Mouse (Mus musculus): ENCODE measurements at regions not wholly inside any gene's neighbourhood (a gene's known extent, or its start where the extent isn't known, plus 50 kb on each side); places are given as distances from the start of the nearest gene placed in this dataset.
A peak's percentile ranks its signal among the peaks of the same experiment; 100 is the strongest.

DNA sequence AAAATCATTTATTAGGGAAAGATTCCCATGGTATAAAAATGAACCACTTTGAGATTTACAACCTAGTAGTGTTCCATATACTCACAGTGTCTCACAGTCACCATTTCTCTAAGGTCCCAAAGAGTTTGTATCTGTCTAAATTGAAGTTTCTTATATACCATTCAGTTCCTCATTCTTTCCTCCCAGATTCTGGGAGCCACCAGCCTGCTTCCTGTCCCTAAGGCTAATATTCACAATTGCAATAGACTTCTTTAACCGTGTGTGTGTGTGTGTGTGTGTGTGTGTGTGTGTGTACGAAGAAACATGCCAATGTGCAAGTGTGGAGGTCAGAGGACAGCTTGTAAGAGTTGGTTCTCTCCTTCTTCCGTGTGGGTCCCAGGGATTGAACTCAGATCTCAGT, 124.1 kb upstream of the Rbm19 start:
- no peaks in the 10 kb centered on the region for H3K4me1 ChIP-seq (replicated peaks)
- no peak for ATAC-seq (ENCODE audit: low FRiP score)
- WGBS: 87% methylated on average over 3 of the region's 3 CpGs
- H3K4me3 ChIP-seq: no peak overlapping the region
- H3K9ac ChIP-seq: no peak overlapping the region
- H3K4me2 ChIP-seq: no peak overlapping the region
- 0 out of 2 replicates have a peak, but pooled peaks cover 6% of the 10 kb centered on the region for H3K27me3 ChIP-seq
- H3K27ac ChIP-seq: no peak overlapping the region
- H3K9me3 ChIP-seq: no peaks in the 10 kb centered on the region
- H3K36me3 ChIP-seq: no peaks in the 10 kb centered on the region

DNA sequence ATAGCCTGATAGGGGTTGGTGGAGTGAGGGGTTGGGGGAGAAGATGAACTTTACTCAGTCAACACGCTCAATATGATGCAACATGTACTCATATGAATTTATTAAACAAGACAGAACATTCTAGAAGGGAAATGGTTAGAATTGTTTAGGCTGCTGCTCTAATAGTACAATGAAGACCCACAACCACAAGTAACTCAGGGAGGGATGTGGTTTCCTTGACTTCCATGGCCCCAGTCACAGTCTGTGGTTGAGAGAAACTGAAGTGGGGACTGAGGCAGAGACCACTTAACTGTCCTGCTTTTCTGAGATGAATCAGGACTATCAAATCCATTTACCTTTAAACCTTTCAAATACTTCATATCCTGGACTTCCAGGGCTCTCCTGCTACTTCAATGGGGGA, 120.5 kb upstream of the Rbm19 start:
- no peaks in the 10 kb centered on the region for H3K4me1 ChIP-seq (replicated peaks)
- H3K9ac ChIP-seq: no peak overlapping the region
- no peak overlapping the region for H3K4me2 ChIP-seq
- 88% methylated on average over 1 of the region's 1 CpGs for WGBS
- H3K27ac ChIP-seq: no peak overlapping the region
- no peak for ATAC-seq (ENCODE audit: low FRiP score)
- H3K27me3 ChIP-seq: 0 out of 2 replicates have a peak, but pooled peaks cover 6% of the 10 kb centered on the region
- H3K36me3 ChIP-seq: no peaks in the 10 kb centered on the region
- H3K4me3 ChIP-seq: no peak overlapping the region
- H3K9me3 ChIP-seq: no peaks in the 10 kb centered on the region

DNA sequence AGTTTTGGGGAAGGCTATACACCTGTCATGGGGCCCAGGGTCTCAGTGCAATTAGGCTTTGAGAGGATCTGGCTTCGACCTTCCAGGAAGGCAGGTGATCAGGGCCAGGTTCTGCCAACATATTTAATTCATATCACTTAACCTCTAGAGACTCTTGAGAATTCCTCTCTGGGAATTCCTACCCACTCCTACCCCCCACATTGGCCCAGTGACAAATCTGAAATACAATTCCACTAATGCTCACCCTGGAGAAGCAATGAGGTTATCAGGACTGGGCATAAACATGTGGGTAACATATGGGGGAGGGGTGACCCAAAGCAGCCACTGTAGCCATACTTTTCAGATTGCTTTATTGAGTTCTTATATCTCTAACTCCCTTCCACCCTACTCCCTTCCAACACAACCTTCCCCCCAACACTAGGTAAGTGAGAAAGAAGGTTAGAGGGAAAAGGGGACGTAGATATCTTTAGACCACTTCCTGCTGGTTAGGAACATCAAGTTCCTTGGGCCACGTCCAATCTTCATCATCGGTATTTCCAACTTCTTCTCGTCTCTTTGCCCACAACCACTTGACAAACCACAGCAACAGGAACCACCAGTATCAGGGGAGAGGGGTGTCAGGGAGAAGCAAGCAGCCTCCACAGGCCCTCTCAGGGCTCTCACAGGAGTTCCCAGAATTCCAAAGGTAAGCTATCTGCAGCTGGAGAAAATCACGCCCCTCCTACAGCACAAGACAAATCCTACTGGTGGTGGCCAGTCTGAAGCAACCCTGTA, 110.4 kb upstream of the Rbm19 start:
- no peak for ATAC-seq (ENCODE audit: low FRiP score)
- Histone ChIP-seq H3K9me3 (peaks cover 11% of the 10 kb centered on the region; the same call in 1 of the 2 replicates), H3K27ac (no peak overlapping the region), H3K4me2 (no peak overlapping the region), H3K9ac (no peak overlapping the region), H3K4me3 (no peak overlapping the region), H3K4me1 (replicated peaks) (no peaks in the 10 kb centered on the region), H3K36me3 (no peaks in the 10 kb centered on the region), H3K27me3 (no peaks in the 10 kb centered on the region)
- WGBS: 85% methylated on average over 6 of the region's 6 CpGs

DNA sequence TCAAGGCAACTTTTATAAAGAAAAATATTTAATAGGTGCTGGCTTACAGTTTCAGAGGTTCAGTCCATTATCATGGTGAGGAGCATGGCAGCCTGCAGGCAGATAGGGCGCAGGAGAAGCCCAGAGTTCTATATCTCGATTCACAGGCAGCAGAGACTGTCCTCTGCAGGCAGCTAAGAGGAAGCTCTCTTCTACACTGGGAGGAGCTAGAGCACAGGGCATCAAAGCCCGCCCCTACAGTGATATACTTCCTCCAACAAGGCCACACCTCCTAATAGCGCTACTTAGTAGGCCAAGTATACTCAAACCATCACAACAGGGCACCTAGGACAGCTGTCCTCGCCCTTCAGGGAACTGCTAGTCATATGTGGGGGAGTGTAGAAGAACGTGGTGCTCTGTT, 108.5 kb upstream of the Rbm19 start:
- H3K27me3 ChIP-seq: no peaks in the 10 kb centered on the region
- H3K27ac ChIP-seq: no peak overlapping the region
- no peaks in the 10 kb centered on the region for H3K36me3 ChIP-seq
- H3K9me3 ChIP-seq: peaks cover 11% of the 10 kb centered on the region; the same call in 1 of the 2 replicates
- H3K9ac ChIP-seq: no peak overlapping the region
- ATAC-seq (ENCODE audit: low FRiP score): no peak
- H3K4me2 ChIP-seq: no peak overlapping the region
- H3K4me1 ChIP-seq (replicated peaks): no peaks in the 10 kb centered on the region
- WGBS: 69% methylated on average over 6 of the region's 6 CpGs
- no peak overlapping the region for H3K4me3 ChIP-seq

DNA sequence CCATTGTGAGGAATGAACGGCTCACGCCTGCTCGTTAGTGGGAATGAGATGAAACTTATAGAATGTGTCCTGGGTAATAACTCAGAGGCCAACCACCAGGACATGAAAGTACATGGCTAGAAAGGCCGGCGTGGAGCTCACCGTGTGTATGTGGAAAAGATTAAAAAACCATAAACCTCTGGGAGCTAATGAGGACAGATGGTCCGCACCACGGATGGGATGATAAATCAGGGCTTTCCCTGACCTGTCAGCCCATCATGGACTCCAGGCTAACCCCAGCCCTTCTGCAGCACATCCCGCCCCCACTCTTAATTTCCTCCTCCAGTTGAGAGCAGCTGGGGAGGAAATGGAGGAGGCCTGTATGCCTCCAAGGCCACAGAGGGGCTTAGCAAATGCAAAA, 108.0 kb upstream of the Rbm19 start:
- 80% methylated on average over 9 of the region's 9 CpGs for WGBS
- no peak for ATAC-seq (ENCODE audit: low FRiP score)
- H3K27me3 ChIP-seq: no peaks in the 10 kb centered on the region
- no peak overlapping the region for H3K27ac ChIP-seq
- H3K4me2 ChIP-seq: no peak overlapping the region
- H3K9ac ChIP-seq: no peak overlapping the region
- peaks cover 11% of the 10 kb centered on the region; the same call in 1 of the 2 replicates for H3K9me3 ChIP-seq
- H3K4me3 ChIP-seq: no peak overlapping the region
- no peaks in the 10 kb centered on the region for H3K36me3 ChIP-seq
- no peaks in the 10 kb centered on the region for H3K4me1 ChIP-seq (replicated peaks)

DNA sequence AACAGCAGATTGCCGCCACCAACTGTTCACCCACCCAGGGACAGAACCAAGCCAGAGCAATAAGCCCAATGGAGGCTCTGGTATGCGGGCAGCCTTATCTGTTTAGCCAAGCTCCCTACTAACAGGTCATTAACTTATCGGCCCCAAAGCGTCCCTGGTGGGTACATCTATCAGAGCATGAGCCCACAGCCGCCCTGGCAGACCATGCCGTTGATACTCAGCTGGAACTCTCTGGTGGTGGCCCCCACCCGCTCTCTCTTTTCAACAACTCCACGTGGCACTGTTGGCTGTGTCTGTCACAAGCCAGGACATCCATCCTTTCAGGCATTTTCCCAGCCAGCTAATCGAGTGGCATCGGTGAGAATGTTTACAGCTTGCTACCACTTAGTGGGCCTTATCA, 100.8 kb upstream of the Rbm19 start:
- H3K4me1 ChIP-seq (replicated peaks): no peaks in the 10 kb centered on the region
- H3K9ac ChIP-seq: no peak overlapping the region
- H3K27ac ChIP-seq: no peak overlapping the region
- H3K4me2 ChIP-seq: no peak overlapping the region
- WGBS: 85% methylated on average over 10 of the region's 10 CpGs
- H3K27me3 ChIP-seq: 0 out of 2 replicates have a peak, but pooled peaks cover 4% of the 10 kb centered on the region
- ATAC-seq (ENCODE audit: low FRiP score): no peak
- no peaks in the 10 kb centered on the region for H3K36me3 ChIP-seq
- H3K9me3 ChIP-seq: 0 out of 2 replicates have a peak, but pooled peaks cover 2% of the 10 kb centered on the region
- no peak overlapping the region for H3K4me3 ChIP-seq

DNA sequence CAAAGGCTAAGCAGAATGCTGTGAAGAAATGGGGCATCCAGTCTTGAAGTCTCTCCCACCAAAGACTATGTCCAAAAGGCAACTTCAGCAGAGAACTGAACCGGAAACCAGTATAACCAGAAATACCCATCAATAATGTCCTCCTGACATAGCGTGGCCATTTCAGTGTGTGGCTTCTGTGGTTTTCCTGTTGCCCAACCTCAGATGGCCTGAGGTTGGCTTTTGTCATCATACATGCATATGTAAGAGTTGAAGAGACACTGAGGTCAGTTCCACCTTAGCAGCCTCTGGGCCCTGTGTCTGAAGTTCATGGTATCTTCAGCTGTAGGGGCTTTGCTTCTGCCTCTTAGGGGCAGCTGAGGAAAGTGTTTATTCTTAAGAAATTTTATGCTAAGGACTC, 98.1 kb upstream of the Rbm19 start:
- no peak overlapping the region for H3K27ac ChIP-seq
- no peak for ATAC-seq (ENCODE audit: low FRiP score)
- no peaks in the 10 kb centered on the region for H3K4me1 ChIP-seq (replicated peaks)
- no peak overlapping the region for H3K4me3 ChIP-seq
- H3K27me3 ChIP-seq: 0 out of 2 replicates have a peak, but pooled peaks cover 8% of the 10 kb centered on the region
- no peak overlapping the region for H3K9ac ChIP-seq
- no peaks in the 10 kb centered on the region for H3K36me3 ChIP-seq
- no peaks in the 10 kb centered on the region for H3K9me3 ChIP-seq
- 90% methylated on average over 2 of the region's 2 CpGs for WGBS
- no peak overlapping the region for H3K4me2 ChIP-seq

DNA sequence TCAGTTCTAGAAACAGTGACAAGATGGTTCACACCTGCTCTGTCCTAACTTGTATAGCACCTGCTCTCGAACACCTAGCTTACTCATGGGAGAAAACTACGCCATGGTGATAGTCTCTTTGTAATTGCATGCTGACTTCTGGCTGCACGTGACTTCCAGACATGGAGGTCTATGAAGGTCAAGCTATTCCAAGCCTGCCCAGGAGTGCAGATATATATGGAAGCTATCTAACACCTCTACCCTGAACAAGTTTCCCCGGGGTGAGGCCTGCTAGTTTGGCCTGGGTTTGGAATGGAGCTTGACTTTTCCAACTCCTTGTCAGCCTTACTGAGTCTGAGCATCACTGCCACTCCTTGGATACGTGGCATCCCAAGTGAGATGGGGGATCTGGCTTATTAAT, 95.5 kb upstream of the Rbm19 start:
- Histone ChIP-seq H3K9me3 (no peaks in the 10 kb centered on the region), H3K4me2 (no peak overlapping the region), H3K27ac (no peak overlapping the region), H3K4me3 (no peak overlapping the region), H3K9ac (no peak overlapping the region), H3K27me3 (0 out of 2 replicates have a peak, but pooled peaks cover 8% of the 10 kb centered on the region), H3K36me3 (no peaks in the 10 kb centered on the region), H3K4me1 (replicated peaks) (peaks cover 11% of the 10 kb centered on the region)
- WGBS: 85% methylated on average over 5 of the region's 5 CpGs
- no peak for ATAC-seq (ENCODE audit: low FRiP score)

DNA sequence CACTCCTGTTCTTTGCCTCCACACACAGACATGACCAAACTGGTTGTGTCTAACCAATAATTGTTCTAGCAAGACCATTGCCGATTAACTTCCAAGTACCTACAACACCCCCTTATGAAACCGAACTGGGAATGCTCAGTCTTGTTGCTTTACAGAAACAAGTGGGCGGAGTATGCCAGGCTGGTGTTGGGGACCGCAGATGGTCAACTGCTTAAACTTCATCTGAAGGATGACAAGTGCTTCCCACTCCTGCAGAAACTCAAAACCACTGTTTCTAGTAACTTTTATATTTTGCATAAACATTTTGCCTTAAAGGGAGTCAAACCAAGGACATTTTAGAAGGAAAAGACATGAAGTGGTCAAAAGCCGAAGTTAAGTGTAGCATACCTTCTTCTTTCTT, 94.0 kb upstream of the Rbm19 start:
- Histone ChIP-seq H3K36me3 (no peaks in the 10 kb centered on the region), H3K4me1 (replicated peaks) (peaks cover 11% of the 10 kb centered on the region), H3K27me3 (0 out of 2 replicates have a peak, but pooled peaks cover 8% of the 10 kb centered on the region), H3K9me3 (no peaks in the 10 kb centered on the region), H3K9ac (no peak overlapping the region), H3K27ac (no peak overlapping the region), H3K4me3 (no peak overlapping the region), H3K4me2 (no peak overlapping the region)
- 91% methylated on average over 5 of the region's 5 CpGs for WGBS
- no peak for ATAC-seq (ENCODE audit: low FRiP score)

DNA sequence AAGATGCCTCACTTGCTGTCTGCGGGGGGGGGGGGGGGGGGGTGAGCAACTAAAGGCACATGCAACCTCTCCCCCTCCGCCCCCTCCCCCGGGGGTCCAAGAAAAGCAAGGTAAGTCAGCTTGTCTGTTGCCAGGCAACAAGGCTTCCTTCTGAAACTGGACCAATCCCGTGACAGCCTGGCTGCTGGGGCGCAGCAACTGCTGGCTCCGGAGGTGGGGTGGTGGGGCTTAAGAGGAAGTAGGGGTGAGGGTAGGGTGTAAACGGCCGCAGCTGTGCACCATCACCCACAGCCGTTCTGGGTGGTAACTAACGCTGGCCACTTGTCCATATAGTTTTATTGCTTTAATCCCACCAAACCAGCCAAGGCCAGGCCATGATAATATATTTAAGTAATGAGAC, 92.2 kb upstream of the Rbm19 start:
- Histone ChIP-seq H3K4me1 (replicated peaks) (peaks cover 11% of the 10 kb centered on the region), H3K9me3 (no peaks in the 10 kb centered on the region), H3K27ac (no peak overlapping the region), H3K4me2 (peak overlapping the region; percentile 46), H3K27me3 (0 out of 2 replicates have a peak, but pooled peaks cover 8% of the 10 kb centered on the region), H3K9ac (0 out of 2 replicates have a peak overlapping the region, but pooled peaks have one; percentile 10), H3K36me3 (no peaks in the 10 kb centered on the region), H3K4me3 (no peak overlapping the region)
- WGBS: 2% methylated on average over 9 of the region's 10 CpGs
- peak; percentile 80 for ATAC-seq (ENCODE audit: low FRiP score)

DNA sequence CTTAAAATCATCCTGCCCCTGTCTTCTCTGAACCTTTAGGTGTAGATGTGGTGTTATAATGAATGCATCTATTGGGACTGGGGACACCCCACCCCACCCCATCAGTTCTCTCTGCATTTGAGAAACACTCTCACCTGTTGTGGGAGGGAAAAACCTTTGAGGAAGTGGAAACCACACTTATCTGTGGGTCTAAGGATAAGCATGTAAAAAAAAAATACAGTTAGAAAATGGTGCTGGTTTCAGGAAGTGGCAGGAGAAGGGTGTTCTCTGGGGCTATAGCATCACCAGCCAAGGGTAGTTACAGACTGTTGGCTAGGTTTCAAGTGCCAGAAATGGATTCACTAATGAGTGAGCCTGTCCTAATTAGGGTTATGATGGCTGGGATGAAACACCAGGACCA, 91.1 kb upstream of the Rbm19 start:
- H3K27me3 ChIP-seq: 0 out of 2 replicates have a peak, but pooled peaks cover 6% of the 10 kb centered on the region

DNA sequence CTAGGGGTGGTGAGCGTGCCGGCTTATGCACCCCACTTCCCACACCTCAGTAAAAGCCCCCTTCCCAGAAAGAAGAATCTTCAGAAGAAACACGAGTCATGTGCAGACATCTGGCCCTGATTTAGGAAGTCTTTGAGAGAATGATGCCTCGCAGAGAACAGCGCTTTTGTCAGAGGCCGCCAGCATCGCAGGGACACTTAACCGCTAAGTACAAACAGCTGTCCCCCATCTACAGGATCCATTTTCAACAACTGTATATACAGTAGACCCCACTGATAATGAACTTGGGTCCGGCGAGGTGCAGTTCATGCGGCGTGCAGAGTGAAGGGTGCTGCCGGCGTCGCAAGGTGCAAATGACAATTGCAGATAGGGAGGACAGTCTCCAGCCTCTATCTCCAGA, 85.4 kb upstream of the Rbm19 start:
- Histone ChIP-seq H3K9ac (no peak overlapping the region), H3K4me3 (no peak overlapping the region), H3K4me2 (no peak overlapping the region), H3K27ac (no peak overlapping the region), H3K27me3 (no peaks in the 10 kb centered on the region), H3K36me3 (no peaks in the 10 kb centered on the region), H3K9me3 (no peaks in the 10 kb centered on the region), H3K4me1 (replicated peaks) (no peaks in the 10 kb centered on the region)
- no peak for ATAC-seq (ENCODE audit: low FRiP score)
- WGBS: 88% methylated on average over 15 of the region's 15 CpGs

More for the DNA sequence above, 91.1 kb upstream of the Rbm19 start:
- Histone ChIP-seq H3K9ac (no peak overlapping the region), H3K27ac (no peak overlapping the region), H3K36me3 (no peaks in the 10 kb centered on the region), H3K4me2 (no peak overlapping the region), H3K4me1 (replicated peaks) (peaks cover 11% of the 10 kb centered on the region), H3K9me3 (no peaks in the 10 kb centered on the region), H3K4me3 (no peak overlapping the region)
- ATAC-seq (ENCODE audit: low FRiP score): no peak

DNA sequence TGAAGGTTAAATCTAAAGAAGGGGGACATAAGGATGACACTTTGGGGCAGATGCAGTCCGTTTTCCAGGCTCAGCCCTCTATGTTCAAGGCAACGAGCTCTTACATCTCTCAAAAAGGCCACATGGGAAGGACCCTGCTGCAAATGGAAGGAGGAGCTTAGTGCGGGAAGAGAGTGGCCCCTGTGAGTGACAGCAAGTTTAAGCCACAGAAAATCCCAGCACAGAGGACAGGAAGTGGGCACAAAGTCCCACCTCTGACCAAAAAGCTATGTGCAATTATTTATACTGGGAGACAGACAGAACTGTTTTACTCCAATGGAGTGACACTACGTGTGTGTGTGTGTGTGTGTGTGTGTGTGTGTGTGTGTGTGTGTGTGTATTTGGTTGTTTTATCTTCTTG, 84.7 kb upstream of the Rbm19 start:
- no peak overlapping the region for H3K4me3 ChIP-seq
- H3K4me1 ChIP-seq (replicated peaks): no peaks in the 10 kb centered on the region
- no peak for ATAC-seq (ENCODE audit: low FRiP score)
- 0 out of 2 replicates have a peak, but pooled peaks cover 2% of the 10 kb centered on the region for H3K27me3 ChIP-seq
- no peaks in the 10 kb centered on the region for H3K36me3 ChIP-seq
- H3K27ac ChIP-seq: no peak overlapping the region
- no peak overlapping the region for H3K4me2 ChIP-seq
- no peaks in the 10 kb centered on the region for H3K9me3 ChIP-seq
- H3K9ac ChIP-seq: no peak overlapping the region
- 71% methylated on average over 4 of the region's 4 CpGs for WGBS
